13 mouse cellular contexts compared by ENCODE assay signal in the genomic region with DNA sequence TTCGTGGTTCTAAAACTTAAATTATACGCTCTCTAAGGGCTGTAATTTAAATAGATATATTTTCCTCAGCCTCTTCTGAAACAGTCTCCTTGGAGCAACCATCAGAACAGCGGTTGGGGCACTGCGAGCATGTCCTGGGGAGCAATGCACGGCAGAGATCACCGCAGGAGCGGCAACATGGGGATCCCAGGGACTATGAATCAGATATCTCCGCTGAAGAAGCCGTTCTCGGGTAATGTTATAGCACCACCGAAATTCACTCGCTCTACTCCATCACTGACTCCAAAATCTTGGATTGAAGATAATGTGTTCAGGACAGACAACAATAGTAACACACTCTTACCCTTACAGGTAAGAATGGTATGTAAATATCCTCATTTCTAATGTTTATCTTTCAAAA. TPM values are rescaled to one million over a fixed set of nuclear protein-coding genes. Genes with fewer than 3 reads are reported as not detected.
DNase-seq lines count a peak whose midpoint lies in the region; ATAC-seq lines count a peak whose summit lies in the region.
"Had no signal": no experiment of that assay in that cellular context is flagged by ENCODE, and none has a peak within 500 bp of the region (broad histone marks: within the 10 kb centered on the region; RNA-seq: fewer than 3 reads in every experiment).

No protein-coding gene starts in this region.

- no peaks in the 10 kb centered on the region for H3K36me3 ChIP-seq in heart, embryonic 10.5 days
- H3K36me3 ChIP-seq in neural tube, embryonic 12.5 days = no peaks in the 10 kb centered on the region
- 0 out of 2 replicates have a peak, but pooled peaks cover 3% of the 10 kb centered on the region for H3K36me3 ChIP-seq in hindbrain, embryonic 15.5 days
- H3K36me3 ChIP-seq in neural tube, embryonic 15.5 days = no peaks in the 10 kb centered on the region

- intact Hi-C loops in heart, postnatal 14 days (cut with DNase I) = loop anchor here (10.0 kb wide), 5 partner anchors 118 to 822 kb away; a partner anchor contains a TSS
- intact Hi-C loops in left cerebral cortex, postnatal 25 days (cut with DNase I) = loop anchor here (10.0 kb wide), 2 partner anchors 822 to 1062 kb away; no protein-coding TSS in a partner anchor

- no peak for ATAC-seq in neural tube, embryonic 12.5 days (ENCODE audit: low FRiP score, low read depth)
- no peak for ATAC-seq in hindbrain, embryonic 15.5 days (ENCODE audit: low FRiP score, low read depth)
- no peak for ATAC-seq in neural tube, embryonic 15.5 days (ENCODE audit: low FRiP score)

- no peaks in the 10 kb centered on the region for H3K9me3 ChIP-seq in heart, embryonic 10.5 days
- no peaks in the 10 kb centered on the region for H3K9me3 ChIP-seq in neural tube, embryonic 12.5 days
- H3K9me3 ChIP-seq in hindbrain, embryonic 15.5 days = no peaks in the 10 kb centered on the region
- H3K9me3 ChIP-seq in neural tube, embryonic 15.5 days (replicated peaks) = no peaks in the 10 kb centered on the region

- peak overlapping the region; percentile 97 for H3K27ac ChIP-seq in heart, embryonic 10.5 days
- no peak overlapping the region for H3K27ac ChIP-seq in neural tube, embryonic 12.5 days
- H3K27ac ChIP-seq in hindbrain, embryonic 15.5 days (replicated peaks) = peak overlapping the region; percentile 40; the same call in 1 of the 2 replicates
- H3K27ac ChIP-seq in neural tube, embryonic 15.5 days (replicated peaks) = no peak overlapping the region

- no peak for DNase-seq in heart, embryonic 10.5 days (ENCODE audit: low spot score)
- DNase-seq in heart, postnatal 14 days = no peak
- DNase-seq in neural tube, embryonic 10.5 days (ENCODE audit: extremely low spot score, low spot score) = no peak
- no peak for DNase-seq in left cerebral cortex, postnatal 25 days (ENCODE audit: low spot score in 2 of 2)
- no peak for DNase-seq in urinary bladder, adult 18-20 months (ENCODE audit: low spot score in 2 of 2)
- DNase-seq: gastrocnemius, postnatal 25 days; kidney, adult 2 months; liver; right cerebral cortex, postnatal 25 days had no signal

- peak overlapping the region; percentile 89 for H3K4me3 ChIP-seq in heart, embryonic 10.5 days
- H3K4me3 ChIP-seq in neural tube, embryonic 12.5 days = 0 out of 2 replicates have a peak overlapping the region, but pooled peaks have one; percentile 11
- H3K4me3 ChIP-seq in hindbrain, embryonic 15.5 days = peak overlapping the region; percentile 99
- peak overlapping the region; percentile 44 for H3K4me3 ChIP-seq in neural tube, embryonic 15.5 days (replicated peaks)
- H3K4me3 ChIP-seq: erythroblast, embryonic 14.5 days had no signal

- H3K9ac ChIP-seq in neural tube, embryonic 12.5 days = no peak overlapping the region
- peak overlapping the region; percentile 41 for H3K9ac ChIP-seq in hindbrain, embryonic 15.5 days
- peak overlapping the region; percentile 41; the same call in 1 of the 2 replicates for H3K9ac ChIP-seq in neural tube, embryonic 15.5 days (replicated peaks)

- peak overlapping the region; percentile 84 for H3K4me2 ChIP-seq in neural tube, embryonic 12.5 days (replicated peaks)
- peak overlapping the region; percentile 75 for H3K4me2 ChIP-seq in hindbrain, embryonic 15.5 days
- peak overlapping the region; percentile 72 for H3K4me2 ChIP-seq in neural tube, embryonic 15.5 days

- H3K4me1 ChIP-seq in heart, embryonic 10.5 days = 0 out of 2 replicates have a peak, but pooled peaks cover under 1% of the 10 kb centered on the region
- peaks cover 6% of the 10 kb centered on the region; the same call in 1 of the 2 replicates for H3K4me1 ChIP-seq in neural tube, embryonic 12.5 days
- H3K4me1 ChIP-seq in hindbrain, embryonic 15.5 days (replicated peaks) = peaks cover 31% of the 10 kb centered on the region
- H3K4me1 ChIP-seq in neural tube, embryonic 15.5 days = peaks cover 28% of the 10 kb centered on the region

- no peaks in the 10 kb centered on the region for H3K27me3 ChIP-seq in heart, embryonic 10.5 days (ENCODE audit: insufficient read depth, poor library complexity, severe bottlenecking)
- H3K27me3 ChIP-seq in neural tube, embryonic 12.5 days (replicated peaks) = no peaks in the 10 kb centered on the region
- no peaks in the 10 kb centered on the region for H3K27me3 ChIP-seq in hindbrain, embryonic 15.5 days
- no peaks in the 10 kb centered on the region for H3K27me3 ChIP-seq in neural tube, embryonic 15.5 days (replicated peaks)

- 37% methylated on average over 12 of the region's 12 CpGs for WGBS in heart, embryonic 10.5 days
- WGBS in neural tube, embryonic 12.5 days = 59% methylated on average over 12 of the region's 12 CpGs
- WGBS in hindbrain, embryonic 15.5 days = 48% methylated on average over 12 of the region's 12 CpGs
- WGBS in neural tube, embryonic 15.5 days = 32% methylated on average over 12 of the region's 12 CpGs

RNA-seq across cellular contexts. Expression of a gene that starts 4.3 kb away (rescaled TPM):
- polyA plus RNA-seq in heart, embryonic 10.5 days (2016; fragmentation: Nextera tagmentation; extraction: Ambion mirVana) = 3.8 and 6.0 TPM in 2 replicates
- 10 to 100 TPM; 21.8 to 27.5 TPM for total RNA-seq in heart, postnatal 14 days (2021)
- 9.6 and 9.8 TPM in 2 replicates for polyA plus RNA-seq in neural tube, embryonic 12.5 days (2016; fragmentation: Nextera tagmentation; extraction: Ambion mirVana)
- 15.8 and 16.3 TPM in 2 replicates for polyA plus RNA-seq in hindbrain, embryonic 15.5 days (2015; fragmentation: Nextera tagmentation; extraction: Ambion mirVana)
- polyA plus RNA-seq in neural tube, embryonic 15.5 days (2015; fragmentation: Nextera tagmentation; extraction: Ambion mirVana) = 12.9 and 15.6 TPM in 2 replicates
- total RNA-seq in left cerebral cortex, postnatal 25 days (2021) = 10 to 100 TPM; 56.2 to 57.5 TPM

Comparison
In these comparisons a context has a peak if more than half of its experiments do, and no peak if none do; other contexts are left out.
1. H3K27ac ChIP-seq: peak in heart, embryonic 10.5 days (single experiment) and hindbrain, embryonic 15.5 days (single experiment); none in neural tube, embryonic 12.5 days (single experiment) and neural tube, embryonic 15.5 days (single experiment).
2. H3K4me3 ChIP-seq: peak in every context shown above with its lines; median percentile 99 in hindbrain, embryonic 15.5 days; 89 in heart, embryonic 10.5 days; 44 in neural tube, embryonic 15.5 days; 11 in neural tube, embryonic 12.5 days.
3. Peak in every context shown above with its lines, with median percentiles within 50 percentile points of each other: H3K4me2 ChIP-seq.